Mouse (Mus musculus): ENCODE results near the gene Bsdc1. TPM values are rescaled to one million over a fixed set of nuclear protein-coding genes. Genes with fewer than 3 reads are reported as not detected.
"Not testable (repeated sequence)": the region's sequence is repeated elsewhere in the genome, so short reads cannot be mapped to it uniquely, and the experiment has no call there.

Gene Bsdc1
- polyA plus RNA-seq, 1 experiment from 2014 or later = 48.7 TPM

DNA sequence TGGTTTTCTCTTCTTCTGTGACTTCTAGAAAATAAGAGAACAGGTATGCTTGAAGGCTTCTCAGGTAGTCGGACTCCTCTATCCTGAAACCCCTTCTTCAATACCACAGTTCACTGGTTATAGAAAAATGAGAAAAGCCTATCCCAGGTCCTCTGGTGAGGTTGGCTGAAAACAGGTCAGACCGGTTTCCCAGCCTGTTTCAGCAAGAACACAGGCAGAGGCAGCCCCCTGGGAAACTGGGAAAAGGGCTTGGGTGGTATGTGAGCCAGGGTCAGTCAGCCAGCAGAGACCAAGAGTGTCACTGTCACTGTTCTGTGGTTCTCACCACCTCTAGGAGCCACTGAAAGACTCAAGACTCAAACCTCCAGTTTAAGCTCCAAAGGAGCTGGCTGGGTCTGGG lies 55.5 kb downstream of the Bsdc1 start:
- Histone ChIP-seq H3K4me1 (replicated peaks) (peaks cover 33% of the 10 kb centered on the region), H3K27me3 (peaks cover 26% of the 10 kb centered on the region), H3K4me3 (replicated peaks) (no peak overlapping the region), H3K36me3 (peaks cover 65% of the 10 kb centered on the region), H3K9ac (no peak overlapping the region), H3K4me2 (no peak overlapping the region), H3K9me3 (replicated peaks) (no peaks in the 10 kb centered on the region), H3K27ac (no peak overlapping the region; the same call in 1 of the 2 replicates)
- WGBS (ENCODE audit: insufficient replicate concordance) = 65% methylated on average over 2 of the region's 2 CpGs
- no peak for ATAC-seq (ENCODE audit: low read depth)
- no peak for DNase-seq

DNA sequence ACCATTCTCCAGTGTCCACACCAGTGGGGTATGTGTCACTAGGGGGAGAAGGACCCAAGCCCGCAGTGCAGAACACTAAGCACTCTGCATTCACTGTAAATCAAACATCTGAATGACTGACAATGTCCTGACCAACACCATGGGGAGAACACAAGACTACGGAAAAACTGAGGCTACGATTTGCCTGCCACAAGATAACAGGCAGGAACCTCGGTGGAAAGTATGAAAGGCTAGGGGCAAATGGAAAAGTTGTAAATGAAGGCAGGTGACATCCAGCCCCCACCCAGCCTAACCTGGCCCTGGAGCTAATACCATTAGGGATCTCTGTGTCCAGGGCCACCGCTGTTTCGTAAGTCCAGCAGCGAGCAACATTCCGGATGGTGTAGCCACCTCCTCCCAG lies 57.1 kb downstream of the Bsdc1 start:
- Histone ChIP-seq H3K4me1 (replicated peaks) (peaks cover 26% of the 10 kb centered on the region), H3K36me3 (peaks cover 81% of the 10 kb centered on the region), H3K9ac (no peak overlapping the region), H3K4me3 (replicated peaks) (no peak overlapping the region), H3K27me3 (peaks cover 10% of the 10 kb centered on the region), H3K4me2 (no peak overlapping the region), H3K9me3 (replicated peaks) (no peaks in the 10 kb centered on the region), H3K27ac (no peak overlapping the region)
- DNase-seq (no peak), ATAC-seq (ENCODE audit: low read depth) (no peak)
- WGBS (ENCODE audit: insufficient replicate concordance) = 89% methylated on average over 8 of the region's 8 CpGs

DNA sequence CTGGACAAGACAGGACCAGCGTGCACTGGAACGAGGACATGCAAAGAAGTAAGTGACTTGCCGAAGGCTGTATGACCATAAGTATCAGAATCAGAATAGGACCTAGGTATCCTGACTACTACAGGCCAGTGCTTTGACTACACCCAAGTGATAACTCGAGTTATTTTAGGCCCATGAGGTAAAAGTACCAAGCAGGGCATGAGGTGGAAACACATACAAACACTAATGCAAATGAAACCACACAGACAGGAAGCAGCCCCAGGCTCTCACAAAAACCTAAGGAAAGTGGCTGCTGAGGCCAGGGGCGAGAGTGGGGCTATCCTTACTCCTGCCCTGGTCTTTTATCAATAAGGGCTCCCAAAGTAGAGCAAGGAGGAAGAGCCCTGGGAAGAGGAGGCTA lies 64.0 kb downstream of the Bsdc1 start:
- 83% methylated on average over 5 of the region's 5 CpGs for WGBS (ENCODE audit: insufficient replicate concordance)
- Histone ChIP-seq H3K9ac (no peak overlapping the region), H3K27ac (no peak overlapping the region), H3K27me3 (no peaks in the 10 kb centered on the region), H3K9me3 (replicated peaks) (no peaks in the 10 kb centered on the region), H3K4me3 (replicated peaks) (no peak overlapping the region), H3K4me2 (no peak overlapping the region), H3K4me1 (replicated peaks) (0 out of 2 replicates have a peak, but pooled peaks cover 7% of the 10 kb centered on the region), H3K36me3 (peaks cover 91% of the 10 kb centered on the region)
- ATAC-seq (ENCODE audit: low read depth) = no peak
- DNase-seq = no peak

DNA sequence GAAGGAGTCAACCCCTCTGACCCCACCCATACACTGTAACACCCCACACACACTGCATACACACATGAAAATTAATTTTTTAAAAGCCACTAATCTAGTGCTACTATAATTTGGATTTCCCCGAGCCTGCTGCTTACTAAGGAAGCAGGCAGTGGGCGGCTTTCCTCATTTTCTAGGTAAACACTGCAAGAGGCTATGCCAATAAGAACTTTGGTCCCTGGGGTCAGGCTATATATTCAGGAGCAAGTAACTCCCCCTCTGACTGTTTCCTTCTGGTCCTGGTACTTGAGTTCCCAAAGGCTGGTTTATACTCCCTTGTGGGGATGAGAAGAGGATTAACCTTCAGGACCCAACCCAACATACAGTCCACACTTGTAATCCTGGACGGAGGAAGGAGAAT lies 64.5 kb downstream of the Bsdc1 start:
- Histone ChIP-seq H3K36me3 (peaks cover 92% of the 10 kb centered on the region), H3K4me1 (replicated peaks) (0 out of 2 replicates have a peak, but pooled peaks cover 7% of the 10 kb centered on the region), H3K27me3 (no peaks in the 10 kb centered on the region), H3K27ac (no peak overlapping the region), H3K9ac (no peak overlapping the region), H3K4me3 (replicated peaks) (no peak overlapping the region), H3K4me2 (no peak overlapping the region), H3K9me3 (replicated peaks) (no peaks in the 10 kb centered on the region)
- DNase-seq (no peak), ATAC-seq (ENCODE audit: low read depth) (no peak)
- 84% methylated on average over 3 of the region's 3 CpGs for WGBS (ENCODE audit: insufficient replicate concordance)

DNA sequence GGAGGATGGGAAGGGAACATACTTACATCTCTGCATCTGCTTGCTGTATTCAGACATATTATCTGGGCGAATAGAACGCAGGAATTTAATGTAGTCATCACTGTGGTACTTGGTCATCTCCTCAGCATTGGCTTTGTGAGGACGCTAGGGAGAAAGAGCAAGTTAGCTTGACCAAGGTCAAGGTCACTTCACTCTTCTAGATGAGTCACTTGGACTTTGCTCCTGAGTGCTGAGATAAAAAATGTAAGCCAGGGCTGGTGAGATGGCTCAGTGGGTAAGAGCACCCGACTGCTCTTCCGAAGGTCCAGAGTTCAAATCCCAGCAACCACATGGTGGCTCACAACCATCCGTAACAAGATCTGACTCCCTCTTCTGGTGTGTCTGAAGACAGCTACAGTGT lies 67.5 kb downstream of the Bsdc1 start:
- 86% methylated on average over 6 of the region's 6 CpGs for WGBS (ENCODE audit: insufficient replicate concordance)
- H3K4me2 ChIP-seq; H3K27me3 ChIP-seq; H3K9ac ChIP-seq; H3K4me3 ChIP-seq (replicated peaks); H3K27ac ChIP-seq; DNase-seq; H3K9me3 ChIP-seq (replicated peaks); ATAC-seq (ENCODE audit: low read depth); H3K4me1 ChIP-seq (replicated peaks): not testable (repeated sequence)
- H3K36me3 ChIP-seq = peaks cover 90% of the 10 kb centered on the region

Other genes starting within 250 kb of the Bsdc1 start
- 0.47 and 0.59 TPM in 2 replicates for gene C77080, start 200.2 kb upstream of the Bsdc1 start, polyA plus RNA-seq (2015; fragmentation: Nextera tagmentation; extraction: Ambion mirVana)
- gene Sync, start 174.0 kb upstream of the Bsdc1 start, polyA plus RNA-seq (2015; fragmentation: Nextera tagmentation; extraction: Ambion mirVana) = 0.07 and 0.13 TPM in 2 replicates
- 290 and 339 TPM in 2 replicates for gene Rbbp4, start 126.2 kb upstream of the Bsdc1 start, polyA plus RNA-seq (2015; fragmentation: Nextera tagmentation; extraction: Ambion mirVana)
- 30.4 and 34.6 TPM in 2 replicates for gene Zbtb8os, start 125.9 kb upstream of the Bsdc1 start, polyA plus RNA-seq (2015; fragmentation: Nextera tagmentation; extraction: Ambion mirVana)
- 2.4 and 2.7 TPM in 2 replicates for gene Zbtb8a, start 83.5 kb upstream of the Bsdc1 start, polyA plus RNA-seq (2015; fragmentation: Nextera tagmentation; extraction: Ambion mirVana)
- 0.96 and 1.6 TPM in 2 replicates for gene Zbtb8b, start 20.7 kb upstream of the Bsdc1 start, polyA plus RNA-seq (2015; fragmentation: Nextera tagmentation; extraction: Ambion mirVana)
- 0.07 TPM in 1 of 2 replicates, not detected in the other for gene Tssk3, start 29.4 kb downstream of the Bsdc1 start, polyA plus RNA-seq (2015; fragmentation: Nextera tagmentation; extraction: Ambion mirVana)
- gene Fam229a, start 29.6 kb downstream of the Bsdc1 start, polyA plus RNA-seq (2015; fragmentation: Nextera tagmentation; extraction: Ambion mirVana) = 0.21 and 0.44 TPM in 2 replicates
- gene Marcksl1, start 52.0 kb downstream of the Bsdc1 start, polyA plus RNA-seq (2015; fragmentation: Nextera tagmentation; extraction: Ambion mirVana) = 82.7 and 85.9 TPM in 2 replicates
- gene Hdac1, start 81.1 kb downstream of the Bsdc1 start, polyA plus RNA-seq (2015; fragmentation: Nextera tagmentation; extraction: Ambion mirVana) = 121 and 128 TPM in 2 replicates
- 3.5 and 3.8 TPM in 2 replicates for gene Lck, start 112.1 kb downstream of the Bsdc1 start, polyA plus RNA-seq (2015; fragmentation: Nextera tagmentation; extraction: Ambion mirVana)
- 6.6 and 6.9 TPM in 2 replicates for gene Fam167b, start 117.0 kb downstream of the Bsdc1 start, polyA plus RNA-seq (2015; fragmentation: Nextera tagmentation; extraction: Ambion mirVana)
- gene Eif3i, start 139.1 kb downstream of the Bsdc1 start, polyA plus RNA-seq (2015; fragmentation: Nextera tagmentation; extraction: Ambion mirVana) = 211 and 222 TPM in 2 replicates
- gene Tmem234, start 139.1 kb downstream of the Bsdc1 start, polyA plus RNA-seq (2015; fragmentation: Nextera tagmentation; extraction: Ambion mirVana) = 142 and 153 TPM in 2 replicates
- gene Dcdc2b, start 152.7 kb downstream of the Bsdc1 start, polyA plus RNA-seq (2015; fragmentation: Nextera tagmentation; extraction: Ambion mirVana) = 0.31 and 0.51 TPM in 2 replicates
- 11.0 TPM in 2 replicates for gene Iqcc, start 157.5 kb downstream of the Bsdc1 start, polyA plus RNA-seq (2015; fragmentation: Nextera tagmentation; extraction: Ambion mirVana)
- 13.9 and 14.8 TPM in 2 replicates for gene Ccdc28b, start 162.4 kb downstream of the Bsdc1 start, polyA plus RNA-seq (2015; fragmentation: Nextera tagmentation; extraction: Ambion mirVana)
- gene Txlna, start 179.5 kb downstream of the Bsdc1 start, polyA plus RNA-seq (2015; fragmentation: Nextera tagmentation; extraction: Ambion mirVana) = 30.7 and 35.1 TPM in 2 replicates
- gene Kpna6, start 211.2 kb downstream of the Bsdc1 start, polyA plus RNA-seq (2015; fragmentation: Nextera tagmentation; extraction: Ambion mirVana) = 7.2 and 9.0 TPM in 2 replicates
- 4.0 and 4.4 TPM in 2 replicates for gene Tmem39b, start 235.3 kb downstream of the Bsdc1 start, polyA plus RNA-seq (2015; fragmentation: Nextera tagmentation; extraction: Ambion mirVana)